Mouse (Mus musculus) common myeloid progenitor, adult 5-6 weeks (primary cell): Measurements from ENCODE around the gene Cldn4. TPM values are rescaled to one million over a fixed set of nuclear protein-coding genes. Genes with fewer than 3 reads are reported as not detected.

Experiments
- ATAC-seq: replicated peaks from 2 replicates; pipeline ENCODE4 v1.8.0; 2016; ENCODE audit warnings: low read depth, mild to moderate bottlenecking, moderate TSS enrichment, inconsistent platforms; ENCODE audit not compliant: poor library complexity, severe bottlenecking
- total RNA-seq: library from RNA; stranded (forward); fragments of 200-1000, 187-1606 nt; gene quantifications from 2 replicates; pipeline ENCODE4 v1.2.3, GENCODE M21; 2017

The Cldn4 gene
- 0.92 TPM in 1 of 2 replicates, not detected in the other for total RNA-seq

DNA sequence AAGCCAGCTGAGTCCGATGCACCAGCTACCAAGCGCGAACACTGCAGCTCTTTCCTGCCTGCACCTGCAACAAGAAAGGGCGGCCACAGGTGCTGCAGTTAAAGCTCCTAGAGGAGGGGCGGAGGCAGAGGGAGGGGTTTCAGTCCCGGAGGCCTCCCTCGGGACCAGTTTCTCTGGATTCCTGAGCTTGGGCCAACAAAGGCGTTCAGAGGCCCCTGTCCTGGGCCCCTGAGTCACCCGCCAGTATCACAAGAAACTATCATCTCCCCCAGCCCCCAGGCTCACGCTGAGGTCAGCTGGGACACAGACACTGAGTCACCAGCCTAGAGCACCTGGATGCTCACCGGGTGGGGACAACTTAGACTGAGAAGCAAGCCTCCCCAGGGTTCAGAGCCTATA is at the start of gene Cldn4:
Gene Cldn4, minus strand, starts transcription at position 78 of the 399 bp plus-strand sequence.
- ATAC-seq: no peak

GRCm38 (mm10) chr5:134992566-134992965 is 45.8 kb upstream of the Cldn4 start:
- ATAC-seq: no peak

GRCm38 (mm10) chr5:134989741-134990140 is 43.0 kb upstream of the Cldn4 start:
- ATAC-seq: no peak

DNA sequence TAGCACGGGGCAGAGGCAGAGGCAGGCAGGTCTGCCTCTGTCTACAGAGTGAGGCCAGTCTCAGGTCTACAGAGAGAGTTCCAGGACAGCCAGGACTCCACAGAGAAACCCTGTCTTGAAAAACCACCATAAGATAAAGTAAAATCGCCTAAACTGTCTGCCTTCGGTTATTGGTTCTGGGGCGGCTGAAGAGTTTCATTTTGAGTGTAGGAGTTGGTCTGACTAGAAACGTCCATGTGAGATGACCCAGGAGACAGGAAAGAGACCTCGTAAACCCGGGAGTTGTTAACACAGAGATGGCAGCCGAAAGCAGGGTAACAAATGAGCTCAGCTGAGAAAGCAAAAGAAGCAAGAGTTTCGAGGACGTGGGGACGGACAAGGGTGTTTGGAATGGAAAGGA is 42.4 kb upstream of the Cldn4 start:
- ATAC-seq: no peak

- peak; percentile 59; the same call in 1 of the 2 replicates for ATAC-seq
Observed at GRCm38 (mm10) chr5:134986298-134987268, 39.8 kb upstream of the Cldn4 start.

- ATAC-seq: peak; percentile 42; the same call in 1 of the 2 replicates
Observed at GRCm38 (mm10) chr5:134985633-134986297, 39.0 kb upstream of the Cldn4 start, which contains the start of gene Cldn3. TSS of gene Cldn3 (plus strand) at chr5:134986214.

DNA sequence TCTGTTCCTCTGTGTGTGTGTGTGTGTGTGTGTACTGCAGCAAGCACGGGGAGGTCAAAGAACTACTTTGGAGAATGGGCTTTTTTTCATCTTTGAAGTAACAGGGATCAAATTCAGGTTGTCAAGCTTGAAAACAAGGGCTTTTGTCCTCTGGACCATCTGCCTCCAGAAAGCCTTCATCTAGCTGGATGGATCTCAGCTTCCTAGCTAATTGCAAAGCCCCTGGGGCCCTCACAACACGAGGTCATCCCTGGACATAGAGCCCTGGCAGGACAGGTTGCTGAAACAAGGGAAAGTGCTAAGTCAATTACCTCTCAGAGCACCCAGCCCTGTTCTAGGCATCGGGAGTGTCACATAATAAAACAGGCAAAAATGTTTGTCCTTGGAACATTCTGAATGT is 37.0 kb upstream of the Cldn4 start:
- no peak for ATAC-seq

DNA sequence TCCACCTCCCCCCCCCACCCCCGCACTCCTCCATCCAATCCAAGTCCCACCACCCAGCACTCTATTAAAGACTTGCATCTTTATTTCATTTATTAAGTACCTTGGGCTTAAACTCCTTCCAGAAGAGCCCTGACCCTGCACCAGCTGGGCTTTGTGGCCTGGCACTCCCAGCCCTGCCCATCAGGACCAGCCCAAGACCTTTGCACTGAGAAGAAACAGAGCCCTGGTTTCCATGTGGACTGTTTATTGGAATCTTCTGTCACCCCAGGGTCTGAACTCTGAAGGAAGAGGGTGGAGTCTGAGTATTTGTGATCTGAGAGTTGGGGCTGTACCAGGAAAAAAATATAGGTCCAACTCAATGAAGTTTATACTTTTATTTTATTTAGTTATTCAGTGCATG is 36.4 kb upstream of the Cldn4 start:
- ATAC-seq: no peak

DNA sequence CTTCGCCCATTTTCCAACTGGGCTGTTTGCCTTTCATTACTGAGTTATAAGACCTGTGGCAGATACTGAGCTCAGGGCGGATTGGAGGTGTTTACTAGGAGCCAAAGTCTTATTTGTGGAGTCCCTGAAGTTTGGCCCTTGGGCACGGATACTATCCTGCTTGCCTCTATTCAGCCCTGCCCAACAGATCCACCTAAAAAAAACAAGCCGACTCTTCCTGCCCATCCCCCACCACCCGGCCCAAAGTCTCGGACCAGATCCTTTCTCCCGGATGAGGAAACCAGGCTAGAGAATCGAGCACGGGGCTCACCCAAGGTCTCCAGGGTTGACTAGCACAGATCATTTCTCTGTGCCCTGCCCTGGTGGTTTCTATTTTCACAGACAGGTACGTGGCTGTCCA is 34.4 kb upstream of the Cldn4 start:
- ATAC-seq: no peak

DNA sequence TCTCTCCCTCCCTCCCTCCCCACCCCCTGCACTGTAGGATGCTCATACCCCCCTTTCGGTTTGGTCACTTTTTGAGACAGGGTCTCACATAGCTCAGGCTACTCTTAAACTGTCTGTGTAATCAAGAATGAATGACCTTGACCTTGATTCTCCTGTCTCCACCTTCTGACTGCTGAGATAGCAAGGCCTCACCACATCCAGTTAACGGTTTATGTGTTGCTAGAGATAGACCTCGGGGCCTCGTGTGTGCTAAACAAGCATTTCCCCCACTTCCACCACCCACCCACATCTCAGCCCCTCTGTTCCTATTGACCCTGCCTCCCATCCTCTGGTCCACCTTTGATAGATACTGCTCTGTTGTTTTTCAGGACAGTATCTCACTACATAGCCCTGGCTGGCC is 31.1 kb upstream of the Cldn4 start:
- no peak for ATAC-seq

- ATAC-seq: no peak
Observed at GRCm38 (mm10) chr5:134976577-134977250, 30.0 kb upstream of the Cldn4 start.

DNA sequence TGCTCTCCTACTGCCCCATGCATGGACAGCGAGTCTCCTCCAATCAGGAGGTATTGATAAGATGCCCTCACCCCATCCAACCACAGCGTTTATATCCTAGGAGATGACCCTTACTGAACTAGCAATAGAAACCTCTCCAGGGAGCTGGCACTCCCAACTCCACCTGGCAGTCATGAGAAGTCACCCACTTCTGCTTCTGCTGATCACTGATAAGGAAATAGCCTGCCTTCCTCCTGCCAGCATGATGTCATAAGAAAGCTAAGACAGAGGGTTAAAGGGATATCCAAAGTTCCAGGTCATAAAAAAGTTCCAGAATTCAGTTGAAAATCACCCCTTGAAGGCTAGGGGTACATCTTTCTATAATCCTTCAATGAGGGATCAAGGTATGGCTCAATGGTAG is 29.4 kb upstream of the Cldn4 start:
- ATAC-seq: peak; percentile 46

GRCm38 (mm10) chr5:134974921-134975320 is 28.2 kb upstream of the Cldn4 start:
- no peak for ATAC-seq

GRCm38 (mm10) chr5:134974294-134974693 is 27.6 kb upstream of the Cldn4 start:
- ATAC-seq: peak; percentile 75

GRCm38 (mm10) chr5:134973526-134973925 is 26.8 kb upstream of the Cldn4 start:
- ATAC-seq: no peak

- no peak for ATAC-seq
Observed at GRCm38 (mm10) chr5:134973081-134973480, 26.3 kb upstream of the Cldn4 start.

DNA sequence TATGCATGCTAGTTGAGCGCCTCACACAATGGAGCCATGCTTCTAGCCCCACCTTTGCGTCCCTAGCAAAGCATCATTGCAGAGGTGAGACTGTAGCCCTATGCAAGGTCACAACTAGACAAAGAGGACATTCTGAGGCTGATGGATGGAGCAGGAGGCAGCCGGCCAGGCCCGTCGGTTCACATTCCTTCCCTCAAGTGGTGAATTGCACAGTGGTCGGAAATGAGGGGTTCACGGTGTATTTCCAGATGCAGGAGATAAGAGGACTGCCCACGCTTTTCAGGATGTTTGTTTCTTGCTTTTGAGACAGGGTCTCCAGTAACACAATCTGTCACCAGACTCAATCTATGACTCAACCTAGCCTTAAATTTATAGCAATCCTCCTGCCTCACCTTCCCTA is 23.9 kb upstream of the Cldn4 start:
- no peak for ATAC-seq

DNA sequence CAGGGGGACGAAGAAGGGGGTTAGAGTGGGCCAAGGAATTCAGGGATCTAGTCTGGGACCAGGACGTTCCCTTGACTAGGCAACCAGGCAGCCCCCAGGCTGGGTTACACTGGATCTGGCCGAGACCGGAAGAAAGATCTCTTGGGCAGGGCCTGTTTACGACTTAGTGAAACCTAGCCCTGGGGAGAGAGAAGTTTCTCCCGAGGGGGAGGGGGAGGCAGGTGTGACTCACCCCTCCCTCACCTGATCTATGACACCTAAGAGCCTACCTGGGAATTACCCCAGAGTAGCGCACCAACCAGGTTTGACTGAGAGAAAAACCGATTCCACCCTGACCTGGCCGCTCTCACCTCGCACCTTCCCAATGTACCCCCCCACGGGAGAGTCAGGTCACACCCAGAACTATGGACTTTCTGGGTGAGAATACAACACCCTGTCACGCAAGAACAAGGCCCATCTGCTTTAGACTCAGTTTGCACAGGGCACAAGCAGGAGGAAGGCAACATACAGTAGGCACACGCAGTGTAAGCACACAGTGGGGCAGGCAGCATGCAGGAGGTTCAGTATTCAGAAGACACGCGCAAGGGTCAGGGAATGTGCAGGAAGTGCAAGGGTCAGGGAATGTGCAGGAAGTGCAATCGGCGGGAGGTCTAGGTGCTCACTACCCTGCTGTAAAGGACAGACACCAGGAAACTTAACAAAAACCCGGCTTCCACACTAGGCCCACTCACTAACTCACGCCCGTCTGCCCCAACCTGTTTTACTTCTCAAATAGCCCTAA is 20.6 kb upstream of the Cldn4 start:
- no peak for ATAC-seq

DNA sequence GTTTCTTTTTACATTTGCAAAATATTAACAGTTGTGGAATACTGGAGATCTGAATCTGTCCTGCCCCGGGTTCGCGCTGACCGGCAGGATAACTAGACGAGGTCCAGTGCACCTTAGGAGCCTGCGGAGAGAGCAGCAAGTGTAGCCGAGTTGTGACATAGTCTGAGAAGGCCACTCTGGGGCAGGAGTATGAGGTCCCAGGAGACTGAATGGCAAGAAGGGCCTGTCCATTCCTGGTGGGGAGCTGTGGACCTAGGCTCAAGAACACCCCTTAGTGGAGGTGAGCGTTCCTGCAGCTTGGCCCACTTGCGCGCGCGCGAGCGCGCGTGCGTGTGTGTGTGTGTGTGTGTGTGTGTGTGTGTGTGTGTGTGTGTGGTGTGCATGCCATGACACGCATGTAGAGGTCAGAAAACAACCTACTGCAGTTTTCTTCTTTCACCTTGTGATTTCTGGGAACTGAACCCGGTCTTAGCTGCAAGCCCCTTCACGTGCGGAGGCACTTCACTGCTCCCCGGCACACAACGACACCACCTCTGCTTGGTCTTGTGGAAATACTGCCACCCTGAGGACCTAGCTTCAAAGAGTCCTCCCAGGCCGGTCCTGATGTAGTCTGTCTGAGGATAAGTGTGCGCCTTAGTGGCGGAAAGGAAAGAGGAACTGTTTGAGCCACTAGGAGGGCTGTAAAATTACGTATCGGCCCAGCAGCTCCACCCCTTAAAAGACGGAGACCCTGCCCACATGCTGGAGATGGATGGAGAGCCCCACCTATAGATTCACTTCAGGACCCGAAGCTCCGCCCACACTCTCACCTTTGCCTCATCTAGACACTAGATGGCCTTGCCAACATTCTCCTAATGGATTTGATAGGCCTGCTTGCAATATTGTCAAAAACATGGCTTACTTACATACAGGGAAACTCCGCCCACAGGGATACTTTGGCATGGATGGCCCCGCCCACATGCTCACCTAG is 19.4 kb upstream of the Cldn4 start:
- peak; percentile 82 for ATAC-seq
